Mouse (Mus musculus) neutrophil, adult 59 days (primary cell): ENCODE results near the gene Arfgef3. TPM values are rescaled to one million over a fixed set of nuclear protein-coding genes. Genes with fewer than 3 reads are reported as not detected.

ENCODE experiments used
- total RNA-seq, 2 experiments: library from RNA; stranded (reverse); gene quantifications; 1 replicate in 1 of 2; 2 replicates in 1 of 2; pipeline ENCODE4 v1.2.4; 2023

The Arfgef3 gene
- total RNA-seq = under 1 TPM; 0.18 to 0.22 TPM

DNA sequence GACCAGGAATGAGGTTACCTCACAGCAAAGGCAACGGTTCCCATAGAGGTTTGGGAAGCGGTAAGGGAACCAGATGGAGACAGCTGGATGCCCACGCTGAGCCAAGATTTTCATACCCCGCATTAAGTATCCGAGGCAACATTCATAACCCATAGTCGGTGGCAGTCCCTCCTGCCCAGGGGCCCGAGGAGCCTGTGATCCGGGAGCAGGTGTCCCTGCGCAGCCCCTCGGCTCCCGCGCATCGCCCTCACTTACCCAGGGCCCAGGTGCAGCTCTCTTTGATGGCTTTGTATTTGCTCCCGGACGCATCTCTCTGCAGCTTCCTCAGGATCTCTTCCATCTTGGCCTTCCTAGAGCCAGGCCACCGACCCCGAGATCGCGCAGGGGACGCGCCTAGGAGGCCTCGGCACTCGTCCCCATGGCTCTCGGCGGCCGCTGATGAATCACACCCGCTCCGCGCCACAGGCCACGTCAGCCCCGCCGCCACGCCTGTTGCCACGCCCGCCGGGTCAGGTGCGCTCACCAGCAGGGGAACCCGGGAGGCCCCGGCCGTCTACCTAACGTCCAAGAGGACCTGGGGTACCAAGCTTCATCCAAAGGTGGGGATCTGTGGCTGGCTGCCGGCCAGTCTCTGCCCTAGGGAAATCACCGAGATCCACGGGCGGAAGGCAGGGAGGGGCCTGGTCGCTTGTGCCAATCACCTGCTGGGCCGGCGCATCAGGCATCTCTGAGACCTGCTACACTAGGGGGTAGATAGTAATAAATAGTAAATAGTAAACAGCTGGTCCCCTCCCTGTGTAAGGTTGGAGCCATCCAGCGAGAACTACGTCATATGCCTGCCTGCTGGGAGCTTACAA, at the start of gene Arfgef3:
Gene Arfgef3 (minus strand): TSS at position 664 of the 857 bp plus-strand sequence.

GRCm38 (mm10) chr10:18786693-18787092, 42.9 kb upstream of the Arfgef3 start, which contains the start of gene Gm4922:
Gm4922 (minus strand) TSS chr10:18786793.

GRCm38 (mm10) chr10:18545813-18546235, 197.9 kb downstream of the Arfgef3 start, which contains the start of gene Hebp2:
Hebp2 (minus strand) TSS chr10:18546076.

Other genes with a start within 250 kb of the Arfgef3 start
- gene Hebp2, start 197.9 kb downstream of the Arfgef3 start, total RNA-seq = not detected
- not detected for gene Gm4922, start 42.8 kb upstream of the Arfgef3 start, total RNA-seq
- gene Perp, start 101.1 kb upstream of the Arfgef3 start, total RNA-seq = 10 to 100 TPM; 29.6 to 36.4 TPM